Mouse (Mus musculus): Measurements from ENCODE around the gene Anapc5.

The Anapc5 gene

DNA sequence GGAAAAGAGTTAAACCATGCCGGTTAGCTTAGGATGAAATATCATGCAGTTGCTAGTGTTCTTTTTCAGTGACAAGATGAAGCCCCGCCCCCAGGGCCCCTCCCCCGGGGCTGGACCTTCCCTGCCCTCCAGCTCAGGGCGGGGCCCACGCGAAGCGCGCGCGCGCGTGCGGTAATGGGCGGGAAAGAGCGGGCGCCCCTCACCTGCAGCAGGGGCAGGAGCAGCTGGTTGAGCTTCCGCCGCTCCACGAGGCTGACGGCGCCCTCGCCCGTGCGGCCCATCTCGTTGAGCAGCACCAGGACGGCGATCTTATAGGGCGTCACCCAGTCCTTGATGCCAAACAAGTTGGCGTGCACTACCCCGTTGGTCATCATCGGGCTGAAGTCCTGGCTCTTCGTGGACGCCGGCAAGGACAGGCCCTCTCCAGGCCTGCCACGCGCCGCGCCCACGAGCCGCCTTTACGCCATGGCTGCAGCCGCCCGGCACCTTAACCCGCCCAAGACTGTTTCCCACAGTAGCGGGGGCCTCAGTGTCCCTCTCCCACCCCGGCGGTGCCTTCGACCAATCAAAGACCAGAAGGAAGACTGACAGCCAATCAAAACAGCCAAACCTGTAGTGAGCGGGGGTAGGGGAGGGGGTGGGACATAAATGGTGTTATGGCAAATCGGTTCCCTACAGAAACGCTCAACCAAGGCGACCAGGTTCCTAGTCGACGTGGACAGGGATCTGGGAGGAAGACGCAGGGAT is at the start of gene Anapc5:
Anapc5 (minus strand) TSS at position 563 of the 747 bp plus-strand sequence.
- DNase-seq (ENCODE audit: low spot score in 2 of 2), result peak; percentile 82 to 90

DNA sequence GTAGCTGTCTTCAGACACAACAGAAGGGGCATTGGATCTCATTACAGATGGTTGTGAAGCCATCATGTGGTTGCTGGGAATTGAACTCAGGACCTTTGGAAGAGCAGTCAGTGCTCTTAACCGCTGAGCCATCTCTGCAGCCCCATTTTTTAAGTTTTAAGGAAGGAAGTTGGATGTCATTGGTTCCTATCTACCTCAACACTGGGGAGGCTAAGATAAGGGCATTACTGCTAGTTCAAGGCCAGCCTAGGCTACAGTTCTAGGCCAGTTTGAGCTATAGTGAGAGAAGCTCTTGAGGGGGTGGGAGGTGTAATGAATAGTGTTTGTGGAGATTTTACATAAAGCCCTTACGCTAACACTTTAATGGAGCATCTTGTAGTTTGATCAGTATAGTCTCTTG is 41.9 kb upstream of the Anapc5 start:
- no peak for DNase-seq (ENCODE audit: low spot score in 2 of 2)

DNA sequence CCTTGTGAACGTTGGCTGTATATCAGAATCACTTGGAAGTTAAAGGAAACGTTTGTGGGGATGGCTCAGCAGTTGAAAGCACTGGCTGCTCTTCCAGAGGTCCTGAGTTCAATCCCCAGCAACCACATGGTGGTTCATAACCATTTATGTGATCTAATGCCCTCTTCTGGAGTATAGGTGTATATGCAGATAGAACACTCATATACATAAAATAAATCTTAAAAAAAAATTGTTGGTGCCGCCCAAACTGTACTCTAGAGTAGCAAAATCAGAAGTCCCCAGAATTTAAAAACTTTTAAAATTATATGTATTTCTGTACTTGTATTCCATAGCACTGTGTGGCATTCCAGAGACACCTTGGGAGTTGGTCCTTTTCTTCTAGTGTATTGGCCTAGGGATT is 34.7 kb upstream of the Anapc5 start:
- no peak for DNase-seq (ENCODE audit: low spot score in 2 of 2)

DNA sequence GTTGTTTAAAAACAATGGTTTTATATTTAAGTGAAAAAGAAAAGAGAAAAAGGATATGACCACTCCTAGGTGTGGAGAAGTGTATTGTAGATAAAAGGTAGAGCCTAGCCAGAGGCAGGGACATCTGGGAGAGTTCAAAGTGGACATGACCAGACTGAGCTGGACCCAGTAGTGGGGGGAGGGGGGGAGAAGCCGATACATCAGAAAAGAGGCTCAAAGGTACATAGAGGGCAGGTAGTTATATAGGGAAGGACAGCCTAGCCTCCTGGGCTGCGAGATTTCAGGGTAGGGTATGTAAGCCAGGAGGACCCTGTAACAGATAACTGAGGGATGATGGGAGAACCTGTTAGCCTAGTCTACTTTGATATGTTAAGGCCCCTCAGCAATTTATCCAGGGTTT is 31.5 kb upstream of the Anapc5 start:
- DNase-seq (ENCODE audit: low spot score in 2 of 2), result no peak

DNA sequence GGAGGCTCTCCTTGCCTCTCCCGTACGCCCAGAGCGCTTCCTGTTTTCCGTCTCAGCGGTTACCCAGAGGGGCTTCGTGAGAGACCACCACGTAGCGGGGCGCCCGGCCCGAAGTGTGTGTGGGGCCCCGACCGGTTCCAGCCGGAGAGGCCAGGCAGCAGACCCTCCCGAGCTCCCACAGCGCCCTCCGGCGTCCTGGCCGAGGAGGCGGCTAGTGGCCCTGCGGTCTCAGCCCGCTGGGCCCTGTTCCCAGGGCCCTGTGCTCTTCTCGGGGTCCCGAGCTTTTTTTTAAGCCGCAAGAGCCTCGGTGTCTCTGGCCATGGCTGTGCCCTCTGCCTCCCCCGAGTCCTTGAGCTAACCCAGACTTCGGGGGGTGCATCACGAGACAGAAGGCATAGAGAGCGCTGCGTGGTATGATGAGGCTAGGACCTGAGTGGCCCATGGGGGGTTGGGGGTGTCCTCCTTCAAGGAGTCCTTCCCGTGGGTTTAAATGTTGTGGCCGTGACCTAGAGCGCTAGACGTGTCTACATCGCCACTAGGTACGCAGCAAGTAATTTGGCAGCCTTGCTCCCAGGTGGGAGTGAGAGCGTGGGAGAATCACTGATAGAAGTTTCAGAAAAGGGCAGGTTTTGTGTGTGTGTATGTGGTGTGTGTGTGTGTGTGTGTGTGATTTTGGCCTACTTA is 29.3 kb upstream of the Anapc5 start:
- peak; percentile 6 to 18 for DNase-seq (ENCODE audit: low spot score in 2 of 2)

DNA sequence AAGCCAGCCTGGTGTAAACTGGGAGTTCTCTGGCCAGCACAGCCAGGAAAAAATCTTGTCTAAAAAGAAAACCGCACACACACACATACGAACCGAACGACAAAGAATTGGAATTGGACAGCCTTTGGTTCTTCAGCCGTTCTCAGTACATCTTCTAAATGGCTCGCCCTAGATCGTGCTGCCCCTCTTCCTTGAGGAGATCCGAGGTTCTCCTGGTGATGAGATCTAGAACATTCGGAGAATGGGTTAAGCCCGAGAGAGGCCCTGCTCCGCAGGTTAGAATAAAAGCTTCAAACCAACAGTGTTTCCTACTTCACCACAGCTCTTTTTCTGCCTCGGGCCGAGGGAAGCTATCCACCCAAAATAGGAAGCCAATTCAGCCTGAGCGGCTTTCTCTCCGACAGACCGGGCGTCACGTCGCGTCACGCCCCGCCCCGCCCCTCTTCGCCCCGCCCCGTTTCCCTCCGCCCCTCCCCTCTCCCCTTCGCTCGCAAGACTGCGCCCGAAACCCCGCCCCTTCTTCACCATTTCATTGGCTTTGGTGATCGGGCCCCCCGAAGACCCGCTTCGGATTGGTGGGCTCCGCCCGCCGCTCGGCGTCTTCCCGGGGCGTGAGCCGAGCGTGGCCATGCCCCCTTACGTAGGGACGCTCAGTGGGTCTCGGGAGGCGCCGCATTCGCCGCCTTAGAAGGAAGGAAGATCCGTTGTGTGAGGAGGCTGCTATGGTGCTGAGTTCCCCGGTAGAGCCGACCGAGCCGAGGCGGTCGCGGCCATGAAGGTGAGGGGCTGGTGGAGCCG is 28.6 kb upstream of the Anapc5 start, which contains the start of gene Rnf34:
Rnf34 (plus strand) TSS at position 528 of the 798 bp plus-strand sequence.
- peak; percentile 76 to 96 for DNase-seq (ENCODE audit: low spot score in 2 of 2)

DNA sequence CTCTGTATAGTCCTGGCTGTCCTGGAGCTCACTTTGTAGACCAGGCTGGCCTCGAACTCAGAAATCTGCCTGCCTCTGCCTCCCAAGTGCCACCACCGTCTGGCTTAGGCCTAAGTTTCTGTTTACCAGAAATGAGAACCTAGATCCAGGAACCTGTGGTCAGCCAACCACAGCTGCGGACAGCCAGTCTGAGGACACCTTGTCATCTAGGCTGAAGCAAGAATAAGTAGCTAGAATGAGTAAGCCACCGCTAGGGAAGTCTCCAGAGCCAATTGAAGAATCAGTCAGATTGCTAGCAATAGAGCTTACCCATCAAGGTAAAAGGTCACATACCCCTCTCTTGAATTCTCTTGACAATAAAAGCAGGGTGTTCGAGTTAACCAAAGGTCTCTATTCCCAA is 22.7 kb upstream of the Anapc5 start:
- no peak for DNase-seq (ENCODE audit: low spot score in 2 of 2)

DNA sequence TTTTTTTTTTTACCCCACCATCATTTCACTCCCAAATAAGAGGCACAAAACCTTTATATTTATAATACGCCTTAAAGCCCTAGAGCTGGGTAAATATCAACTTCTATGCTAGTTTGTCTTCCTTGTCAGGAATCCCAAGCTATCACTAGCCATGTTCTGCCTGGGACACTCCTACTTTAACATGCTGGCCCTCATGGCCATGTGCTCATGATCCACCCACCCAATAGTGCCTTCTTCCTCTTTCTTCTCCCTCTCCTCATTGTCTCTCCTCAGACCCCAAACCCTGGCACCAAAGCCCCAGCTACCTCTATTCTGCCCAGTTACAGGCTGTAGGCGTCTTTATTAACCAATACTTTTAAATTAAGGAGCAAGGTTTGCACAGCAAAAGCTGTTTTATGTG is 20.0 kb upstream of the Anapc5 start:
- no peak for DNase-seq (ENCODE audit: low spot score in 2 of 2)

DNA sequence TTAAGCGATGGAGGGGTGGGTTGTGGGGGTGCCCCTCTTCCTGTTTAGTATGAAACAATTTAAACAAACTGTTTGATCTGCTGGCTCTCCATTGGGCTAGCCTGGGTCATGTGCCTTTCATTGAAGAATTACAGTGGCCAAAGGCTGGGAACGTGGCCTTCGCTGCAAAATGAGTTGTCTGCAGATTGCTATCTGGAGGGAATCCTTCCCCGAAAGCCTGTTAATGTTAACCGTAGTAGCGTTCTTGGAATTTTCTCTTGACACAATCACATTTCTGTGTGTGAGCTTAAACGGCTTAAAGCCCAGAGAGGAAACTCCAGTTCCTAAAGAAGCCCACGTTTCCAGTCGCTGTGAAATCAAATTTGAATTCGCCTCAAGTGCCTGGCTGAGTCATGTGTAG is 11.9 kb upstream of the Anapc5 start:
- no peak for DNase-seq (ENCODE audit: low spot score in 2 of 2)

DNA sequence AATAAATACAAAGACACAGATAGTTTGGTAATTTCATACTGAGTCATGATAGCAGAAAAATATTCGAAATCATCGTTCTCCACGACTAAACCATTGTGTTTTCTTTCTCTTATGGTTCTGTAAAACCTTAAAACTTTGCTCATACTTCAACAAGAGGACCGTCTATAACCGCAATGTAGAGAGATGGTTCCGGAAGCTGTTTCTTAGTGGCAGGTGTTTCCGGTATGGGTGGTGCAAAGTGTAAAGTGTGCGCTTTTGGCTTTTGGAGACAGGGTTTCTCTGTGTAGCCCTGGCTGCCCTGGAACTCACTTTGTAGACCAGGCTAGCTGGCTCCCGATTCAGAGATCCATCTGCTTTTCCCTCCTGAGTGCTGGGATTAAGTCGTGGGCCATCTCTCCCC is 11.4 kb upstream of the Anapc5 start:
- no peak for DNase-seq (ENCODE audit: low spot score in 2 of 2)

DNA sequence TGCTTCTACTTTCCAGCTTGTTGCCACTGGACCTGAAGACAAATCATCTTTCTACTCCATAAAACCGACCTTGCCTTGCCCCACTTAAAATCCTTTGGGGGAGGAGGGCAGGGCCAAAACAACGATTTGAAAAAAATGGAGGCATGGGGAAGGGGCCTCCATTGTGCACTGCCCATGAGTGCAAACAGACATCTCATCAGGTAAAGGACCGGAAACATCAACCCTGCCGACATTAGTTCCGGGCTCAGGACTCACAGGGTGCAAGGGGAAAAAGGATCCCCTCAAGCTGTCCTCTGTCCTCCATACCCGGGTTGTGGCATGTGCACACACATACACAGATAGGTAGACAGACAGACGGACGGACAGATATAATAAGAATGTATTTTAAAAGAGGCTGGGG is 4.0 kb upstream of the Anapc5 start:
- no peak for DNase-seq (ENCODE audit: low spot score in 2 of 2)

DNA sequence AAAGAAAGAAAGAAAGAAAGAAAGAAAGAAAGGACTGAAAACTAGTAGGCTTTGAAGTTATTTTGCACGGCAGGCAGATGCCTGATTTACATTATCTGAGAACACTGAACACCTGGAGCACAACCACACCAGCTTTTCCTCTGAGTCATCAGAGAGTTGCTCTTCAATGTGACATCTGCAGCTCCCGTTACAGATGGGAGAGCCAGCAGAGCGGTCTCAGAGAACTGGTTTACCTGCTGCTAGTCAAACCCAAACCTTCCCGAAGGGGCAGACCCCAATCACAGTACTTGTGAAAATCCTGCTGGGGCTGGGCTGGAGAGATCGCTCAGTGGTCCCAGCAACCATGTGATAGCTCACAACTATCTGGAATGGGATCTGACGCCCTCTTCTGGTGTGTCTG is 3.3 kb upstream of the Anapc5 start:
- no peak for DNase-seq (ENCODE audit: low spot score in 2 of 2)

DNA sequence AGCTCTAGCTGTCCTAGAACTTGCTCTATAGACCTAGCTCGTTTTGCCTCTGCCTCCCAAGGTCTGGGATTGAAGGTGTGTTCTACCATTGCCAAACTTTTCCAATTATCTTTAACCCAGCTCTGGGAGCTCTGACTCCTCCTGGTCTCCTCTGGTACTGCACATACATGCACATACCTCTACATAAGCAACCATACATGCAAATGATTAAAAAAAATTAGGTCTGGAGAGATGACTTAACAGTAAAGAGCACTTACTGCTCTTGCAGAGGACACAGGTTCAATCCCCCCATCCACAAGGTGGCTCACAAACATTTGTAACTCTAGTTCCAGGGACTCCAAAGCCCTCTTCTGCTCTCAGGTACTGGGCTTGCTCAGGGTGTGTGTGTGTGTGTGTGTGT is 2.8 kb upstream of the Anapc5 start:
- DNase-seq (ENCODE audit: low spot score in 2 of 2), result no peak

DNA sequence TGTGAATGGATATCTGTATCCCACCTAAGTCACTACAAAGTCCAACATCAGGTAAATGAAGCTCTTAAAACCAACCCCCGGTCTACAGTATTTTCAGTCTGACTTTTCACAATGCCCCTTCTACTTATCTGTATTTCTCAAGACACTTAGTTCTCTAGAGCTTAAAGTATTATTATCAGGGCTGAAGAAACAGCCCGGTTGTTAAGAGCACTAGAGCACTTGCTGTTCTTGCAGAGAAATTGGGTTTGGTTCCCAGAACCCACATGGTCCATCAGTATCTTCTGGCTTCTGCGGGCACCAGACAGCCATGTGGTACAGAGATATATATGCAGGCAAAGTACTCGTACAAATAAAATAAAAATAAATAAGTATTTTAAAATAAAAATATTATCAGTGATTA is 1.3 kb upstream of the Anapc5 start:
- no peak for DNase-seq (ENCODE audit: low spot score in 2 of 2)

DNA sequence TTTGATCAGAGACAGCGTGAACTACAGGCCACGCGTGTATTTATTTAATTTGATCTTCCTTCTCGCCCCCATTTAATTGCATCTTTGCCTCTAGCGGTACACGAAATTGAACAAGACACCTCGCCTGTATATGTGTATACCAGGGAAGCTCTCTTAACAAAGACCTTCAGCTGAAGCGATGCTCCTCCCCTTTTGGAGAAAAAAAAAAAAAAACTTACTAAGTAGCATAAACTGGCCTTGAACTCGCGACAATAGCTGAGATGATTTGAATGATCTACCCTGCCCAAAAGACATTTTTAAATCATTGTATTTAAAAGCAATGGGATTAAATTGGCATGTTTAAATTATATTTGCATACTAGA is 366 bp upstream of the Anapc5 start:
- no peak for DNase-seq (ENCODE audit: low spot score in 2 of 2)

DNA sequence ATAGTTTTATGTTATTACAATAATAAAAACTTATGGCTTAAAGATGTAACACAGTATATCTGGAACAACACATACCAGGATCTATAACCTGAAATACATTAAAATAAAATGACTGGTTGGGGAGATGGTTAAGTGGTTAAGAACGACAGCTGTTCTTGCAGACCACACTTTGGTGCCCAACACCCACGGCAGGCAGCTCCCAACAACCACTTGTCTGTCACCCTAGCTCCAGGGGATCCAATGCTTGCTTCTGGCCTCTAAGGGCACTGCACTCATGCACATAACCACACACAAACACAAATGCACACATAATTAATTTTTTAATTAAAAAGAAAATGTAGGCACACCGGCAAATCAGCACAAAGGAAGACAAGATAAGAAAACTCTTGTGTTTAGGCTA is 8.4 kb downstream of the Anapc5 start:
- no peak for DNase-seq (ENCODE audit: low spot score in 2 of 2)

DNA sequence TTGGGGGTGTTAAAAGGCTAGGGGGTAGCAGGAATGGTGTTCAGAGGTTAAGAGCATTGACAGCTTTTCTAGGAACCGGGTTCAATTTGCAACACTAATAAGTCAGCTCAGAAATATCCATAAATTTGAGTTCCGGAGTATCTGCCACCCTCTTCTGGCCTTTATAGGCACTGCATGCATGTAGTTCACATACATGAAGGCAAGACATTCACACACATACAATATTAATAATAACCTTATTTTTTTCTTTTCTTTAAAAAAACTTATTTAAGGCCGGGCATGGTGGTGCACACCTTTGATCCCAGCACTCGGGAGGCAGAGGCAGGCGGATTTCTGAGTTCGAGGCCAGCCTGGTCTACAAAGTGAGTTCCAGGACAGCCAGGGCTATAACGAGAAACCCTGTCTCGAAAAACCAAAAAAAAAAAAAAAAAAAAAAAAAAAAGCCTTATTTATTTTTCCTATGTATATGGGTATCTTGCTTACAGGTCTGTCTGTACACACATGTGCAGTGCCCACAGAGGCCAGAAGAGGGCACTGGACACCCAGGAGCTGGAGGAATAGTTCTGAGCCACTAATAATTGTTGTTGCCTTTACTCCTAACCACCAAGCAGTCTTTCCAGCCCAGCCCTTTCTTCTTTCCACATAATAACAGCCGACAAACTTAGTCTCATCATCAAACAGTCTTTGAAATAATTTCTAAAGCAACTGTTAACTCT is 9.6 kb downstream of the Anapc5 start:
- peak in 1 of 2 experiments; percentile 31 for DNase-seq (ENCODE audit: low spot score in 2 of 2)

DNA sequence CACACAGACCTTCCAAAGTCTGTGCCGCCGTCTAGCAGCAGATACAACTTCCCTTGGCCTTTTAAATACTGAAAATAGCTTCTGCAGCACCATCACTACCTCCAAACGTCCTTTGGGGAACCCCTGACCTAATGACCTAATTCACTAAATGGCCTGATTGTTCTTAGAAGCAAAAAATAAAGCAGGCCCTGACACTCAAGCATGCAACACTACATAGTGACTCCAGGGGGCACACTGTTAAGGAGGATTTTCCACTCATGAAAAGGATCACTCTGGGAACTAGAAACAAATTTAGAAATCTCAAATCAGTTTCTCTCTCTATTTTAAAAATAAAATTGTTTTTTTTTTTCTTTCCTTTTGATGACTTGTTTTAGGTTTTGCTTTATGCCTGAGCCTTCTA is 15.6 kb downstream of the Anapc5 start:
- no peak for DNase-seq (ENCODE audit: low spot score in 2 of 2)

DNA sequence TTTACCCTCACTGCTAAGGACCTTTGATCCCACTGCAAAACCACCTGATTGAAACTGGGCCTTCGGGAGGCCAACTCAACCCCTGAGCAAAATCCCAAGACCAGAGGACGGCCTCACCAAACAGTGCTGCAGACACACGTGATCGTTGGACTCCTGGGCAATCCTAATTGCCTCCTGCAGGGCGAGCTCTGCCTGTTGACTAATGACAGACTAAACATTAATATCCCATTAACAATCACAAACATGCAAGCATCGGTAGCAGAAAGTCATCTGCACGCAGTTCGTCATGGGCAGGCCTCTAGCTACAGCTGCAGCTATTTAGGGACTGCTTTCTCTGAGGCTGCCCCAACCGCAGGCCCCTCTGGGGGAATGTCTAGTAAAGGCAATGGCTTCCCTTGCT is 18.4 kb downstream of the Anapc5 start:
- DNase-seq (ENCODE audit: low spot score in 2 of 2), result no peak

DNA sequence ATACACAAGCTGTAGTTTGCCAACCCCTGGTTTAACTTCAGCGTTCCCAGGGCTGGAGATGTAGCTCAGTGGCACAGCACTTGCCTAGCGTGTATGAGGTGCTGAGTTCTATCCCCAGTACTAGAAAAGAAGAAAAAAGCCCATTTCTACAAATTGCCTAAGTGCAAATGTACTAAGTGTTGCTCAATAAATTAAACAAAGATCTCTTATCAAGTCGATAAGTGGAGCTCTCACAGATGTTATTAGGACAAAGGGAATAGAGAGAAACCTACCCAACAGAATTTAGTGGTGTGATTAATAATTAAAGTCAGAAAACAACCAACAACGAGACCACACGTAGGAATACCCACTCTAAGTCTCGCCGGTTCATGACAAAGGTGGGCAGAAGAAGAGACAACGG is 19.5 kb downstream of the Anapc5 start:
- DNase-seq (ENCODE audit: low spot score in 2 of 2), result no peak

DNA sequence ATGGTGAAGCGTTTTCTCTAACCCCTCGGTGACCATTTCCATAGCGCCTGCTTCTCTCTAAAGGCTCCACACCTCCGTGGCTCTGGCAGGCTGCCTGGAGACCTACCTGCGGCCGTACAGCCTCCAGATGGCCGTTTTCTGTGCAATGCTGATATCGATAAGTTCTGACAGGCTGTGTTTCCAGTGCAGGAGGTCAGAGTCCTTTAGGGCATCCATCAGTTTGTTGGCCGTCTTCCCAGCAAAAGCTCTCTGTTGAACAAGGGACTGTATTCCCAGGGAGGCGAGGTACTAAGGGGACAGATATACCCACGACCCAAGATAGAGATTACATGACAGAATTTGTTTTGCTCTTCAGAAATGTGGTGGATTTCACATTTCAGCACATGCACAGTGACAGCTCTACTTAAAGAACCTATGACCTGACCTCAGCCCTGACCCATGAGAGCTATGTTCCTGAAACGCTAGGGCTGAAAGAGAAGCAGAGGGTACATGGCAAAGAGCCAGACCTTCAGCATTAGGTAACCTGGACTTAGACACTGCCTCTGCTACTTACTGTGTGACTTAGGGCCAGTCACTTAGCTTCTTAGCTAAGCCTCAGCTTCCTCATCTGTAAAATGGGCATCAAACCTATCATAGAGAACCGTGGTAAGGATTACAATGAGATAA is 20.7 kb downstream of the Anapc5 start:
- no peak for DNase-seq (ENCODE audit: low spot score in 2 of 2)

Data from urinary bladder, adult 18-20 months (tissue).